Mouse (Mus musculus) large intestine, adult 2 months (tissue): ENCODE measurements around the gene Lbhd1. TPM values are rescaled to one million over a fixed set of nuclear protein-coding genes. Genes with fewer than 3 reads are reported as not detected.

Experiments used
- DNase-seq: peaks from one replicate; pipeline ENCODE4 v3.0.0-alpha.2; 2012; ENCODE audit warnings: low read depth, low spot score
- WGBS: fragments of 180-500 bp; shearing (Covaris S2); methylation state at CpG from one replicate; pipeline ENCODE4 v1.1.7; 2018; 5-methylcytosine and 5-hydroxymethylcytosine counted together
- polyA plus RNA-seq: library from polyadenylated mRNA; depleted of rRNA; stranded (reverse); fragments of >200 nt; gene quantifications from 2 replicates; pipeline ENCODE4 v1.2.3, GENCODE M21; 2012; rRNA removed

Gene Lbhd1
- polyA plus RNA-seq, 1 experiment, result 2.2 TPM

GRCm38 (mm10) chr19:8941515-8942217 is 58.1 kb downstream of the Lbhd1 start, which contains the start of gene Mta2:
TSS of gene Mta2 (plus strand) at chr19:8941875.
- under 1% methylated on average over 64 of the region's 64 CpGs for WGBS
- peak; percentile 83 for DNase-seq

Other genes with a start within 250 kb of the Lbhd1 start
- gene Chrm1, start 219.9 kb upstream of the Lbhd1 start, polyA plus RNA-seq, result 2.7 and 3.2 TPM in 2 replicates
- 194 and 323 TPM in 2 replicates for gene Slc3a2, start 160.4 kb upstream of the Lbhd1 start, polyA plus RNA-seq
- 33.3 and 39.9 TPM in 2 replicates for gene Wdr74, start 147.9 kb upstream of the Lbhd1 start, polyA plus RNA-seq
- gene 1700092M07Rik, start 143.0 kb upstream of the Lbhd1 start, polyA plus RNA-seq, result not detected in 2 replicates
- 71.7 and 97.3 TPM in 2 replicates for gene Stx5a, start 142.3 kb upstream of the Lbhd1 start, polyA plus RNA-seq
- gene Nxf1, start 126.7 kb upstream of the Lbhd1 start, polyA plus RNA-seq, result 79.1 and 92.6 TPM in 2 replicates
- 107 and 131 TPM in 2 replicates for gene Tmem223, start 112.7 kb upstream of the Lbhd1 start, polyA plus RNA-seq
- gene Tmem179b, start 109.3 kb upstream of the Lbhd1 start, polyA plus RNA-seq, result 107 and 122 TPM in 2 replicates
- 7.8 and 8.1 TPM in 2 replicates for gene Taf6l, start 97.3 kb upstream of the Lbhd1 start, polyA plus RNA-seq
- gene Polr2g, start 85.2 kb upstream of the Lbhd1 start, polyA plus RNA-seq, result 46.2 and 53.1 TPM in 2 replicates
- gene Zbtb3, start 81.2 kb upstream of the Lbhd1 start, polyA plus RNA-seq, result 1.8 TPM in 2 replicates
- 14.8 and 23.6 TPM in 2 replicates for gene Ttc9c, start 64.4 kb upstream of the Lbhd1 start, polyA plus RNA-seq
- gene Hnrnpul2, start 63.7 kb upstream of the Lbhd1 start, polyA plus RNA-seq, result 16.3 and 21.8 TPM in 2 replicates
- gene AC129217.1, start 54.0 kb upstream of the Lbhd1 start, polyA plus RNA-seq, result 2.4 and 4.4 TPM in 2 replicates
- gene Bscl2, start 46.3 kb upstream of the Lbhd1 start, polyA plus RNA-seq, result 79.8 and 82.1 TPM in 2 replicates
- gene Gng3, start 44.5 kb upstream of the Lbhd1 start, polyA plus RNA-seq, result 1.4 and 1.6 TPM in 2 replicates
- gene Lrrn4cl, start 33.0 kb upstream of the Lbhd1 start, polyA plus RNA-seq, result 0.74 and 0.84 TPM in 2 replicates
- 82.6 and 86.1 TPM in 2 replicates for gene Ubxn1, start 12.2 kb upstream of the Lbhd1 start, polyA plus RNA-seq
- gene Uqcc3, start 2.8 kb upstream of the Lbhd1 start, polyA plus RNA-seq, result 19.7 and 23.4 TPM in 2 replicates
- gene Gm49403, start 198 bp downstream of the Lbhd1 start, polyA plus RNA-seq, result not detected in 2 replicates
- gene 1810009A15Rik, start 5.1 kb downstream of the Lbhd1 start, polyA plus RNA-seq, result 17.7 and 21.0 TPM in 2 replicates
- gene Gm49416, start 5.2 kb downstream of the Lbhd1 start, polyA plus RNA-seq, result not detected in 2 replicates
- gene Ints5, start 9.3 kb downstream of the Lbhd1 start, polyA plus RNA-seq, result 24.4 and 26.9 TPM in 2 replicates
- gene Ganab, start 14.3 kb downstream of the Lbhd1 start, polyA plus RNA-seq, result 104 and 157 TPM in 2 replicates
- 66.6 and 72.2 TPM in 2 replicates for gene B3gat3, start 36.6 kb downstream of the Lbhd1 start, polyA plus RNA-seq
- gene Rom1, start 45.6 kb downstream of the Lbhd1 start, polyA plus RNA-seq, result 6.8 and 8.9 TPM in 2 replicates
- 24.3 and 32.1 TPM in 2 replicates for gene Eml3, start 45.8 kb downstream of the Lbhd1 start, polyA plus RNA-seq
- gene Mta2, start 58.1 kb downstream of the Lbhd1 start, polyA plus RNA-seq, result 30.6 and 32.3 TPM in 2 replicates
- gene Tut1, start 70.1 kb downstream of the Lbhd1 start, polyA plus RNA-seq, result 13.6 and 18.5 TPM in 2 replicates
- gene Eef1g, start 83.3 kb downstream of the Lbhd1 start, polyA plus RNA-seq, result 302 and 315 TPM in 2 replicates
- 11.2 and 19.9 TPM in 2 replicates for gene Ahnak, start 105.6 kb downstream of the Lbhd1 start, polyA plus RNA-seq
- 0.45 and 1.1 TPM in 2 replicates for gene Scgb1a1, start 204.2 kb downstream of the Lbhd1 start, polyA plus RNA-seq